Comparison of ENCODE assay signal across 8 mouse cellular contexts in genomic region chr10:60285676-60286372, GRCm38 (mm10). TPM values are rescaled to one million over a fixed set of nuclear protein-coding genes. Genes with fewer than 3 reads are reported as not detected.
DNase-seq lines count a peak whose midpoint lies in the region; ATAC-seq lines count a peak whose summit lies in the region.

No protein-coding gene starts in this region.

- H3K4me3 ChIP-seq in embryonic facial prominence, embryonic 13.5 days = no peak overlapping the region
- H3K4me3 ChIP-seq in stomach, embryonic 14.5 days (ENCODE audit: low read depth, low read length) = no peak overlapping the region

- peak overlapping the region; percentile 78 for H3K27ac ChIP-seq in embryonic facial prominence, embryonic 13.5 days
- no peak overlapping the region; the same call in 1 of the 2 replicates for H3K27ac ChIP-seq in stomach, embryonic 14.5 days (ENCODE audit: low read length)

- H3K4me1 ChIP-seq in embryonic facial prominence, embryonic 13.5 days = peaks cover 79% of the 10 kb centered on the region
- H3K4me1 ChIP-seq in stomach, embryonic 14.5 days (ENCODE audit: control insufficient read depth, insufficient read depth, low read length) = peaks cover 49% of the 10 kb centered on the region

- DNase-seq in urinary bladder, postnatal 14 days (ENCODE audit: low spot score) = peak; percentile 60
- DNase-seq in urinary bladder, postnatal 10 days (ENCODE audit: low spot score) = no peak
- peak; percentile 76 to 77 for DNase-seq in heart, postnatal 10 days
- peak; percentile 76 to 93 for DNase-seq in layer of hippocampus, postnatal 14 days (ENCODE audit: low spot score in 2 of 2)
- peak; percentile 88 for DNase-seq in mesoderm, embryonic 11.5 days (ENCODE audit: low read depth, low spot score)
- DNase-seq in spleen, adult 12 weeks (ENCODE audit: low spot score) = no peak

- no peaks in the 10 kb centered on the region for H3K9me3 ChIP-seq in embryonic facial prominence, embryonic 13.5 days
- H3K9me3 ChIP-seq in stomach, embryonic 14.5 days (ENCODE audit: control insufficient read depth, low read depth, low read length) = no peaks in the 10 kb centered on the region

- no peaks in the 10 kb centered on the region for H3K36me3 ChIP-seq in embryonic facial prominence, embryonic 13.5 days
- H3K36me3 ChIP-seq in stomach, embryonic 14.5 days (ENCODE audit: control insufficient read depth, insufficient read depth, low read length) = no peaks in the 10 kb centered on the region

- H3K4me2 ChIP-seq in embryonic facial prominence, embryonic 13.5 days = peak overlapping the region; percentile 44
- no peak overlapping the region; the same call in 1 of the 2 replicates for H3K4me2 ChIP-seq in stomach, embryonic 14.5 days (replicated peaks; ENCODE audit: low read depth, low read length)

- 38% methylated on average over 14 of the region's 14 CpGs for whole genome bisulfite sequencing in embryonic facial prominence, embryonic 13.5 days
- WGBS in stomach, embryonic 14.5 days = 50% methylated on average over 14 of the region's 14 CpGs

- peak overlapping the region; percentile 40; the same call in 1 of the 2 replicates for H3K9ac ChIP-seq in embryonic facial prominence, embryonic 13.5 days
- H3K9ac ChIP-seq in stomach, embryonic 14.5 days (replicated peaks; ENCODE audit: low read depth, low read length) = no peak overlapping the region

- no peaks in the 10 kb centered on the region for H3K27me3 ChIP-seq in embryonic facial prominence, embryonic 13.5 days
- no peaks in the 10 kb centered on the region for H3K27me3 ChIP-seq in stomach, embryonic 14.5 days (ENCODE audit: control insufficient read depth, insufficient read depth, low read length)

- intact Hi-C loops in heart, postnatal 10 days (cut with DNase I) = no loop called here

- ATAC-seq in embryonic facial prominence, embryonic 13.5 days (ENCODE audit: insufficient number of reproducible peaks, insufficient read depth, low FRiP score, low TSS enrichment, low read depth) = no peak; the same call in 1 of the 2 replicates
- ATAC-seq in stomach, embryonic 14.5 days (ENCODE audit: insufficient number of reproducible peaks, insufficient read depth, low FRiP score, low read depth) = peak; percentile 34; the same call in 1 of the 2 replicates

RNA-seq across cellular contexts. Expression of gene Psap, which starts 8.4 kb away (rescaled TPM):
- polyA plus RNA-seq in embryonic facial prominence, embryonic 13.5 days (2015; fragmentation: Nextera tagmentation; extraction: Ambion mirVana) = 114 TPM in 2 replicates
- total RNA-seq in heart, postnatal 10 days (2021) = 100 to 1,000 TPM; 806 to 812 TPM
- total RNA-seq in layer of hippocampus, postnatal 14 days (2021) = 1,000 to 10,000 TPM; 1,391 to 1,455 TPM
- polyA plus RNA-seq in stomach, embryonic 14.5 days (2014; fragmentation: Nextera tagmentation; extraction: Ambion mirVana) = 106 and 108 TPM in 2 replicates

Comparison
In these comparisons a context has a peak if more than half of its experiments do, and no peak if none do; other contexts are left out.
1. DNase-seq: peak in urinary bladder, postnatal 14 days (single experiment), heart, postnatal 10 days (2 of 2), layer of hippocampus, postnatal 14 days (2 of 2) and mesoderm, embryonic 11.5 days (single experiment); none in urinary bladder, postnatal 10 days (single experiment) and spleen, adult 12 weeks (single experiment).